Mouse (Mus musculus) midbrain, embryonic 12.5 days (tissue): Measurements from ENCODE around the gene Lifr. TPM values are rescaled to one million over a fixed set of nuclear protein-coding genes. Genes with fewer than 3 reads are reported as not detected.

Source experiments
- ATAC-seq: fragments of 200-750 bp; cut with Nextera tagmentation; 2 replicates; pipeline ENCODE4 v1.8.0; 2017; ENCODE audit warnings: low read depth, moderate TSS enrichment, moderate library complexity; ENCODE audit not compliant: low FRiP score
- H3K27ac ChIP-seq: fragments of 300-500 bp; sonication (generic); replicated peaks from 2 replicates; pipeline ENCODE4 v1.5.1; 2016; ENCODE audit warnings: mild to moderate bottlenecking
- H3K27me3 ChIP-seq: fragments of 300-500 bp; sonication (generic); 2 replicates; pipeline ENCODE4 v1.6.1; 2016; ENCODE audit warnings: mild to moderate bottlenecking
- H3K36me3 ChIP-seq: fragments of 300-500 bp; sonication (generic); 2 replicates; pipeline ENCODE4 v1.6.1; 2016
- H3K4me1 ChIP-seq: fragments of 300-500 bp; sonication (generic); 2 replicates; pipeline ENCODE4 v1.6.1; 2016
- H3K4me2 ChIP-seq: fragments of 300-500 bp; sonication (generic); replicated peaks from 2 replicates; pipeline ENCODE4 v1.6.1; 2016; ENCODE audit warnings: mild to moderate bottlenecking, moderate library complexity
- H3K4me3 ChIP-seq: fragments of 300-500 bp; sonication (generic); 2 replicates; pipeline ENCODE4 v1.5.1; 2016; ENCODE audit warnings: mild to moderate bottlenecking
- H3K9ac ChIP-seq: fragments of 300-500 bp; sonication (generic); replicated peaks from 2 replicates; pipeline ENCODE4 v1.6.1; 2016; ENCODE audit warnings: mild to moderate bottlenecking, moderate library complexity
- H3K9me3 ChIP-seq: fragments of 300-500 bp; sonication (generic); 2 replicates; pipeline ENCODE4 v1.6.1; 2016; ENCODE audit warnings: mild to moderate bottlenecking
- WGBS: fragments of 180-500 bp; shearing (Covaris S2); methylation state at CpG from one replicate; pipeline ENCODE4 v1.1.7; 2016; 5-methylcytosine and 5-hydroxymethylcytosine counted together
- polyA plus RNA-seq: library from polyadenylated mRNA; unstranded; fragments of >200 nt; fragmentation: Nextera tagmentation; extraction: Ambion mirVana; gene quantifications from 2 replicates; pipeline ENCODE4 v1.2.1, GENCODE M21; 2016

The Lifr gene
- polyA plus RNA-seq, 1 experiment from 2014 or later = 9.2 TPM

- 27% methylated on average over 8 of the region's 8 CpGs for WGBS
Observed at GRCm38 (mm10) chr15:7084780-7085497, 5.5 kb upstream of the Lifr start.

GRCm38 (mm10) chr15:7088691-7089090 is 1.7 kb upstream of the Lifr start:
- no peaks in the 10 kb centered on the region for H3K36me3 ChIP-seq
- no peak overlapping the region for H3K4me3 ChIP-seq
- H3K27me3 ChIP-seq = peaks cover 54% of the 10 kb centered on the region
- no peak for ATAC-seq
- H3K9ac ChIP-seq = no peak overlapping the region
- H3K9me3 ChIP-seq = no peaks in the 10 kb centered on the region
- H3K4me2 ChIP-seq = no peak overlapping the region
- 36% methylated on average over 2 of the region's 2 CpGs for WGBS
- peaks cover 8% of the 10 kb centered on the region for H3K4me1 ChIP-seq
- no peak overlapping the region for H3K27ac ChIP-seq

More at GRCm38 (mm10) chr15:7084780-7085497, 5.5 kb upstream of the Lifr start:
- peaks cover 41% of the 10 kb centered on the region for H3K27me3 ChIP-seq
- H3K9me3 ChIP-seq = no peaks in the 10 kb centered on the region
- H3K9ac ChIP-seq = no peak overlapping the region
- peaks cover 8% of the 10 kb centered on the region for H3K4me1 ChIP-seq
- no peak for ATAC-seq
- H3K4me3 ChIP-seq = no peak overlapping the region
- H3K36me3 ChIP-seq = no peaks in the 10 kb centered on the region
- no peak overlapping the region for H3K4me2 ChIP-seq
- H3K27ac ChIP-seq = no peak overlapping the region

- 50% methylated on average over 8 of the region's 8 CpGs for WGBS
- no peaks in the 10 kb centered on the region for H3K9me3 ChIP-seq
- H3K9ac ChIP-seq = no peak overlapping the region
- H3K36me3 ChIP-seq = no peaks in the 10 kb centered on the region
- H3K4me1 ChIP-seq = no peaks in the 10 kb centered on the region
- H3K27me3 ChIP-seq = peaks cover 30% of the 10 kb centered on the region
- H3K27ac ChIP-seq = no peak overlapping the region
- H3K4me2 ChIP-seq = no peak overlapping the region
- no peak overlapping the region for H3K4me3 ChIP-seq
- ATAC-seq = no peak
Observed at GRCm38 (mm10) chr15:7092321-7092720, 1.9 kb downstream of the Lifr start.

GRCm38 (mm10) chr15:7099406-7099805 is 9.0 kb downstream of the Lifr start:
- no peaks in the 10 kb centered on the region for H3K36me3 ChIP-seq

GRCm38 (mm10) chr15:7100226-7100625 is 9.8 kb downstream of the Lifr start:
- H3K27ac ChIP-seq = no peak overlapping the region
- no peak overlapping the region for H3K4me3 ChIP-seq
- H3K4me1 ChIP-seq = no peaks in the 10 kb centered on the region
- H3K9ac ChIP-seq = no peak overlapping the region
- H3K9me3 ChIP-seq = no peaks in the 10 kb centered on the region
- no peaks in the 10 kb centered on the region; the same call in 1 of the 2 replicates for H3K27me3 ChIP-seq
- 84% methylated on average over 6 of the region's 6 CpGs for WGBS
- no peak overlapping the region for H3K4me2 ChIP-seq
- no peaks in the 10 kb centered on the region for H3K36me3 ChIP-seq
- ATAC-seq = no peak

More at GRCm38 (mm10) chr15:7099406-7099805, 9.0 kb downstream of the Lifr start:
- 95% methylated on average over 1 of the region's 1 CpGs for WGBS
- H3K4me1 ChIP-seq = no peaks in the 10 kb centered on the region
- H3K27me3 ChIP-seq = no peaks in the 10 kb centered on the region; the same call in 1 of the 2 replicates
- H3K4me3 ChIP-seq = no peak overlapping the region
- no peak overlapping the region for H3K4me2 ChIP-seq
- no peak overlapping the region for H3K27ac ChIP-seq
- ATAC-seq = no peak
- H3K9ac ChIP-seq = no peak overlapping the region
- no peaks in the 10 kb centered on the region for H3K9me3 ChIP-seq

- no peaks in the 10 kb centered on the region for H3K9me3 ChIP-seq
- no peaks in the 10 kb centered on the region for H3K27me3 ChIP-seq
- no peak overlapping the region for H3K4me2 ChIP-seq
- H3K9ac ChIP-seq = no peak overlapping the region
- 89% methylated on average over 2 of the region's 2 CpGs for WGBS
- H3K4me1 ChIP-seq = no peaks in the 10 kb centered on the region
- H3K36me3 ChIP-seq = no peaks in the 10 kb centered on the region
- no peak overlapping the region for H3K4me3 ChIP-seq
- ATAC-seq = no peak
- H3K27ac ChIP-seq = no peak overlapping the region
Observed at GRCm38 (mm10) chr15:7103051-7103450, 12.6 kb downstream of the Lifr start.

GRCm38 (mm10) chr15:7105224-7105623 is 14.8 kb downstream of the Lifr start:
- no peak overlapping the region for H3K9ac ChIP-seq
- ATAC-seq = no peak
- H3K36me3 ChIP-seq = no peaks in the 10 kb centered on the region

GRCm38 (mm10) chr15:7108160-7108559 is 17.7 kb downstream of the Lifr start:
- H3K4me3 ChIP-seq = no peak overlapping the region
- no peak overlapping the region for H3K9ac ChIP-seq
- no peaks in the 10 kb centered on the region for H3K9me3 ChIP-seq
- 87% methylated on average over 6 of the region's 6 CpGs for WGBS
- H3K27ac ChIP-seq = no peak overlapping the region
- H3K4me1 ChIP-seq = no peaks in the 10 kb centered on the region
- no peak overlapping the region for H3K4me2 ChIP-seq
- ATAC-seq = no peak
- no peaks in the 10 kb centered on the region for H3K27me3 ChIP-seq
- no peaks in the 10 kb centered on the region for H3K36me3 ChIP-seq

More at GRCm38 (mm10) chr15:7105224-7105623, 14.8 kb downstream of the Lifr start:
- H3K27ac ChIP-seq = no peak overlapping the region
- no peaks in the 10 kb centered on the region for H3K27me3 ChIP-seq
- no peaks in the 10 kb centered on the region for H3K9me3 ChIP-seq
- H3K4me3 ChIP-seq = no peak overlapping the region
- no peaks in the 10 kb centered on the region for H3K4me1 ChIP-seq
- 75% methylated on average over 5 of the region's 5 CpGs for WGBS
- H3K4me2 ChIP-seq = no peak overlapping the region

GRCm38 (mm10) chr15:7112227-7112907 is 22.0 kb downstream of the Lifr start:
- ATAC-seq = no peak
- WGBS = 87% methylated on average over 6 of the region's 6 CpGs
- Histone ChIP-seq H3K4me1 (no peaks in the 10 kb centered on the region), H3K36me3 (no peaks in the 10 kb centered on the region), H3K4me3 (no peak overlapping the region), H3K4me2 (no peak overlapping the region), H3K27ac (no peak overlapping the region), H3K9me3 (no peaks in the 10 kb centered on the region), H3K27me3 (no peaks in the 10 kb centered on the region), H3K9ac (no peak overlapping the region)

- WGBS = 85% methylated on average over 3 of the region's 3 CpGs
- no peak overlapping the region for H3K4me3 ChIP-seq
Observed at GRCm38 (mm10) chr15:7113906-7114305, 23.5 kb downstream of the Lifr start.

GRCm38 (mm10) chr15:7115326-7116003 is 25.1 kb downstream of the Lifr start:
- Histone ChIP-seq H3K27ac (no peak overlapping the region), H3K9ac (no peak overlapping the region), H3K4me1 (no peaks in the 10 kb centered on the region), H3K27me3 (no peaks in the 10 kb centered on the region), H3K36me3 (no peaks in the 10 kb centered on the region), H3K4me3 (no peak overlapping the region), H3K4me2 (no peak overlapping the region), H3K9me3 (no peaks in the 10 kb centered on the region)
- 50% methylated on average over 7 of the region's 7 CpGs for WGBS
- no peak for ATAC-seq

More at GRCm38 (mm10) chr15:7113906-7114305, 23.5 kb downstream of the Lifr start:
- Histone ChIP-seq H3K9ac (no peak overlapping the region), H3K4me1 (no peaks in the 10 kb centered on the region), H3K27me3 (no peaks in the 10 kb centered on the region), H3K4me2 (no peak overlapping the region), H3K27ac (no peak overlapping the region), H3K9me3 (no peaks in the 10 kb centered on the region), H3K36me3 (no peaks in the 10 kb centered on the region)
- no peak for ATAC-seq

- no peaks in the 10 kb centered on the region for H3K4me1 ChIP-seq
- no peak overlapping the region for H3K27ac ChIP-seq
- 52% methylated on average over 1 of the region's 1 CpGs for WGBS
- H3K4me3 ChIP-seq = no peak overlapping the region
- no peak overlapping the region for H3K4me2 ChIP-seq
- no peaks in the 10 kb centered on the region for H3K9me3 ChIP-seq
- no peak for ATAC-seq
- no peak overlapping the region for H3K9ac ChIP-seq
- no peaks in the 10 kb centered on the region for H3K36me3 ChIP-seq
- no peaks in the 10 kb centered on the region for H3K27me3 ChIP-seq
Observed at GRCm38 (mm10) chr15:7116216-7116615, 25.8 kb downstream of the Lifr start.
